In genomic region chr12:70112090-70112383, GRCm38 (mm10) we compare ENCODE assay signal across 8 mouse cellular contexts. TPM values are rescaled to one million over a fixed set of nuclear protein-coding genes. Genes with fewer than 3 reads are reported as not detected.
DNase-seq lines count a peak whose midpoint lies in the region; ATAC-seq and TF ChIP-seq lines count a peak whose summit lies in the region.

No protein-coding gene starts in this region.

- H3K4me1 ChIP-seq in heart, postnatal 0 days (ENCODE audit: control insufficient read depth, insufficient read depth) = peaks cover 4% of the 10 kb centered on the region; the same call in 1 of the 2 replicates
- H3K4me1 ChIP-seq in MEL (ENCODE audit: control insufficient read depth in 1 of 2, insufficient read depth in 2 of 2, low read length in 2 of 2) = peaks cover 4 to 11% of the 10 kb centered on the region in 2 experiments
- H3K4me1 ChIP-seq in hindbrain, embryonic 10.5 days (replicated peaks) = peaks cover 59% of the 10 kb centered on the region
- peaks cover 19% of the 10 kb centered on the region for H3K4me1 ChIP-seq in midbrain, embryonic 11.5 days (ENCODE audit: control insufficient read depth, insufficient read depth, low read length)

- peak overlapping the region; percentile 91 for H3K9ac ChIP-seq in heart, postnatal 0 days (replicated peaks; ENCODE audit: low read depth, low read length)
- peak overlapping the region; percentile 99 for H3K9ac ChIP-seq in MEL (ENCODE audit: control insufficient read depth, low read depth, low read length, poor library complexity, severe bottlenecking)
- H3K9ac ChIP-seq in midbrain, embryonic 11.5 days (ENCODE audit: low read length) = peak overlapping the region; percentile 91

- no peaks in the 10 kb centered on the region for H3K9me3 ChIP-seq in heart, postnatal 0 days (replicated peaks; ENCODE audit: control insufficient read depth, low read length)
- H3K9me3 ChIP-seq in MEL (replicated peaks; ENCODE audit: insufficient read depth, low read length) = no peaks in the 10 kb centered on the region
- no peaks in the 10 kb centered on the region for H3K9me3 ChIP-seq in hindbrain, embryonic 10.5 days
- H3K9me3 ChIP-seq in midbrain, embryonic 11.5 days (ENCODE audit: control insufficient read depth, low read length) = no peaks in the 10 kb centered on the region

- no peak for TF ChIP-seq EP300 in heart, postnatal 0 days (IDR thresholded peaks at IDR 0.05; ENCODE audit: low read depth)
- TF ChIP-seq EP300 in MEL (IDR thresholded peaks at IDR 0.05; ENCODE audit: low read depth in 1 of 2, low read length in 2 of 2) = no peak

- intact Hi-C loops in heart, postnatal 36 days (cut with DNase I) = loop anchor here (2.0 kb wide), 1 partner anchor 33 kb away; no protein-coding TSS in a partner anchor

- no peak for DNase-seq in heart, postnatal 0 days (ENCODE audit: low spot score)
- DNase-seq in heart, postnatal 36 days = no peak
- DNase-seq in MEL (ENCODE audit: low read depth, low spot score) = no peak
- no peak for DNase-seq in hindbrain, embryonic 10.5 days (ENCODE audit: low spot score)
- no peak for DNase-seq in midbrain, embryonic 11.5 days (ENCODE audit: low spot score, missing footprints)
- no peak for DNase-seq in embryo, embryonic 10.5 days (ENCODE audit: low spot score)
- DNase-seq in layer of hippocampus, adult 11-12 months (ENCODE audit: low spot score) = no peak

- H3K4me3 ChIP-seq in heart, postnatal 0 days (ENCODE audit: low read depth, low read length) = peak overlapping the region; percentile 89
- H3K4me3 ChIP-seq in MEL (ENCODE audit: control insufficient read depth in 1 of 2, insufficient read depth in 1 of 2, low read depth in 2 of 2, low read length in 2 of 2) = peak overlapping the region; percentile 83
- peak overlapping the region; percentile 95 for H3K4me3 ChIP-seq in hindbrain, embryonic 10.5 days
- peak overlapping the region; percentile 83 for H3K4me3 ChIP-seq in midbrain, embryonic 11.5 days (ENCODE audit: low read depth, low read length)

- no peak for TF ChIP-seq CTCF in heart, postnatal 0 days (IDR thresholded peaks at IDR 0.05; ENCODE audit: low read depth)
- no peak for TF ChIP-seq CTCF in MEL (IDR thresholded peaks at IDR 0.05 in 2 of 3, conservative IDR thresholded peaks at IDR 0.05 in 1 of 3; ENCODE audit: control insufficient read depth in 1 of 3, insufficient read depth in 1 of 3, low read depth in 2 of 3, low read length in 3 of 3, poor library complexity in 1 of 3, severe bottlenecking in 1 of 3)

- peak overlapping the region; percentile 96 for H3K4me2 ChIP-seq in heart, postnatal 0 days (ENCODE audit: low read depth, low read length)
- peak overlapping the region; percentile 98 for H3K4me2 ChIP-seq in midbrain, embryonic 11.5 days

- 5% methylated on average over 16 of the region's 16 CpGs for WGBS in heart, postnatal 0 days
- 2% methylated on average over 16 of the region's 16 CpGs for WGBS in hindbrain, embryonic 10.5 days
- 4% methylated on average over 15 of the region's 16 CpGs for WGBS in midbrain, embryonic 11.5 days

- no peak for TF ChIP-seq POLR2A in MEL (IDR thresholded peaks at IDR 0.05; ENCODE audit: control insufficient read depth in 1 of 2, insufficient read depth in 1 of 2, low read depth in 1 of 2, low read length in 2 of 2, poor library complexity in 1 of 2)

- TF ChIP-seq RAD21 in MEL (IDR thresholded peaks at IDR 0.05; ENCODE audit: low read depth, low read length) = no peak

- no peaks in the 10 kb centered on the region for H3K36me3 ChIP-seq in heart, postnatal 0 days (replicated peaks; ENCODE audit: control insufficient read depth, insufficient read depth, low read length)
- peaks cover 0 to 21% of the 10 kb centered on the region in 2 experiments; a peak in 2 of 4 replicates for H3K36me3 ChIP-seq in MEL (ENCODE audit: control insufficient read depth in 1 of 2, insufficient read depth in 2 of 2, low read length in 2 of 2)
- no peaks in the 10 kb centered on the region for H3K36me3 ChIP-seq in hindbrain, embryonic 10.5 days
- H3K36me3 ChIP-seq in midbrain, embryonic 11.5 days (ENCODE audit: control insufficient read depth, insufficient read depth, low read length) = no peaks in the 10 kb centered on the region

- H3K27ac ChIP-seq in heart, postnatal 0 days (ENCODE audit: low read depth) = peak overlapping the region; percentile 92
- H3K27ac ChIP-seq in MEL (ENCODE audit: control insufficient read depth, low read depth, low read length) = no peak overlapping the region
- H3K27ac ChIP-seq in hindbrain, embryonic 10.5 days = peak overlapping the region; percentile 97
- H3K27ac ChIP-seq in midbrain, embryonic 11.5 days (ENCODE audit: low read depth, low read length) = no peak overlapping the region; the same call in 1 of the 2 replicates

- no peaks in the 10 kb centered on the region for H3K27me3 ChIP-seq in heart, postnatal 0 days (ENCODE audit: control insufficient read depth, insufficient read depth, low read length)
- H3K27me3 ChIP-seq in MEL (ENCODE audit: control insufficient read depth in 1 of 2, insufficient read depth in 2 of 2, low read length in 2 of 2) = no peaks in the 10 kb centered on the region
- H3K27me3 ChIP-seq in hindbrain, embryonic 10.5 days (ENCODE audit: insufficient read depth, poor library complexity, severe bottlenecking) = peaks cover 56% of the 10 kb centered on the region
- H3K27me3 ChIP-seq in midbrain, embryonic 11.5 days (ENCODE audit: control insufficient read depth, insufficient read depth, low read length) = peaks cover 24% of the 10 kb centered on the region

- no peak for ATAC-seq in heart, postnatal 0 days (ENCODE audit: insufficient read depth, low read depth)
- no peak for ATAC-seq in midbrain, embryonic 11.5 days (ENCODE audit: low FRiP score)
- no peak for ATAC-seq in CD4-positive, CD25-positive, alpha-beta regulatory T cell, adult 4 months

- H3K79me2 ChIP-seq in MEL (ENCODE audit: control insufficient read depth, insufficient read depth, low read length, poor library complexity) = peaks cover 36% of the 10 kb centered on the region

TF ChIP-seq in MEL, 35 proteins besides CTCF, POLR2A, EP300 and RAD21:
- TF ChIP-seq TAL1 (IDR thresholded peaks at IDR 0.05; ENCODE audit: low read length) (no peak), ELF1 (IDR thresholded peaks at IDR 0.05; ENCODE audit: low read depth, low read length) (no peak), TCF12 (IDR thresholded peaks at IDR 0.05; ENCODE audit: low read depth, low read length) (no peak), POLR2AphosphoS2 (IDR thresholded peaks at IDR 0.05; ENCODE audit: low read length) (no peak), ZC3H11A (IDR thresholded peaks at IDR 0.05; ENCODE audit: low read depth, low read length) (no peak), MYC (IDR thresholded peaks at IDR 0.05; ENCODE audit: low read depth, low read length) (no peak), ETS1 (IDR thresholded peaks at IDR 0.05; ENCODE audit: low read depth, low read length) (no peak; the same call in 1 of the 2 replicates), ZKSCAN1 (IDR thresholded peaks at IDR 0.05; ENCODE audit: low read depth, low read length) (no peak), MAX (IDR thresholded peaks at IDR 0.05; ENCODE audit: low read length) (no peak), NELFE (IDR thresholded peaks at IDR 0.05; ENCODE audit: low read depth, low read length) (no peak), GATA1 (IDR thresholded peaks at IDR 0.05; ENCODE audit: low read depth, low read length) (no peak)

RNA-seq across cellular contexts. Expression of gene Nin, which starts 1.5 kb away (rescaled TPM):
- 9.8 and 15.3 TPM in 2 replicates for total RNA-seq in heart, postnatal 0 days (2014; rRNA removed; ENCODE audit: low replicate concordance)
- 4.3 and 5.1 TPM in 2 replicates for polyA plus RNA-seq in heart, postnatal 0 days (2015; fragmentation: Nextera tagmentation; extraction: Ambion mirVana)
- total RNA-seq in heart, postnatal 36 days (2021) = 10 to 100 TPM; 16.6 to 19.7 TPM
- 45.2 and 48.4 TPM in 2 replicates for total RNA-seq in MEL (2012; rRNA removed)
- 10 to 100 TPM in 1 of 2 experiments, not detected in 1; 49.1 TPM for polyA plus RNA-seq in MEL (2012; ENCODE audit: insufficient read depth in 1 of 2, insufficient read length in 2 of 2, low read depth in 1 of 2, low replicate concordance in 2 of 2, missing spikeins in 1 of 2)
- polyA plus RNA-seq in hindbrain, embryonic 10.5 days (2016; fragmentation: Nextera tagmentation; extraction: Ambion mirVana) = 10.3 and 13.7 TPM in 2 replicates
- polyA plus RNA-seq in midbrain, embryonic 11.5 days (2014; fragmentation: Nextera tagmentation; extraction: Ambion mirVana) = 10.0 and 11.1 TPM in 2 replicates
- 10 to 100 TPM; 26.6 to 27.3 TPM for polyA plus RNA-seq in CD4-positive, CD25-positive, alpha-beta regulatory T cell, adult 4 months (2017; shearing (Covaris generic))

RNA-seq across cellular contexts. Expression of gene Abhd12b, which starts 41.9 kb away (rescaled TPM):
- total RNA-seq in heart, postnatal 0 days (2014; rRNA removed; ENCODE audit: low replicate concordance) = not detected in 2 replicates
- polyA plus RNA-seq in heart, postnatal 0 days (2015; fragmentation: Nextera tagmentation; extraction: Ambion mirVana) = not detected in 2 replicates
- not detected for total RNA-seq in heart, postnatal 36 days (2021)
- total RNA-seq in MEL (2012; rRNA removed) = 0.10 TPM in 1 of 2 replicates, not detected in the other
- not detected for polyA plus RNA-seq in MEL (2012; ENCODE audit: insufficient read depth in 1 of 2, insufficient read length in 2 of 2, low read depth in 1 of 2, low replicate concordance in 2 of 2, missing spikeins in 1 of 2)
- polyA plus RNA-seq in hindbrain, embryonic 10.5 days (2016; fragmentation: Nextera tagmentation; extraction: Ambion mirVana) = not detected in 2 replicates
- 0.07 TPM in 1 of 2 replicates, not detected in the other for polyA plus RNA-seq in midbrain, embryonic 11.5 days (2014; fragmentation: Nextera tagmentation; extraction: Ambion mirVana)
- 1 to 10 TPM; 1.1 to 4.1 TPM for polyA plus RNA-seq in CD4-positive, CD25-positive, alpha-beta regulatory T cell, adult 4 months (2017; shearing (Covaris generic))

Comparison
In these comparisons a context has a peak if more than half of its experiments do, and no peak if none do; other contexts are left out.
1. H3K27ac ChIP-seq: peak in heart, postnatal 0 days (single experiment) and hindbrain, embryonic 10.5 days (single experiment); none in MEL (single experiment) and midbrain, embryonic 11.5 days (single experiment).
2. Peak in every context shown above with its lines, with median percentiles within 50 percentile points of each other: H3K4me3 ChIP-seq and H3K9ac ChIP-seq.